Mouse (Mus musculus): Measurements from ENCODE around the gene Gm37240. TPM values are rescaled to one million over a fixed set of nuclear protein-coding genes. Genes with fewer than 3 reads are reported as not detected.

Gene Gm37240
- polyA plus RNA-seq, 1 experiment from 2014 or later = 2.2 TPM

GRCm38 (mm10) chr3:85104301-85104700 is 783.0 kb downstream of the Gm37240 start:
- DNase-seq (ENCODE audit: low spot score) = peak; percentile 27
- ATAC-seq (ENCODE audit: insufficient number of reproducible peaks, low FRiP score, low TSS enrichment, low read depth) = no peak
- Histone ChIP-seq H3K4me2 (ENCODE audit: low read depth, severe bottlenecking) (no peak overlapping the region), H3K4me1 (ENCODE audit: control insufficient read depth, insufficient read depth, low read length) (no peaks in the 10 kb centered on the region), H3K9me3 (ENCODE audit: control insufficient read depth, low read length) (no peaks in the 10 kb centered on the region), H3K27ac (replicated peaks; ENCODE audit: low read depth, low read length) (no peak overlapping the region), H3K36me3 (ENCODE audit: control insufficient read depth, insufficient read depth, low read length) (no peaks in the 10 kb centered on the region), H3K9ac (ENCODE audit: low read length) (no peak overlapping the region), H3K4me3 (ENCODE audit: low read depth, low read length) (no peak overlapping the region), H3K27me3 (ENCODE audit: control insufficient read depth, insufficient read depth, low read length) (no peaks in the 10 kb centered on the region)
- 18% methylated on average over 5 of the region's 5 CpGs for WGBS

GRCm38 (mm10) chr3:85080882-85081558 is 806.3 kb downstream of the Gm37240 start:
- Histone ChIP-seq H3K4me3 (ENCODE audit: low read depth, low read length) (no peak overlapping the region), H3K9me3 (ENCODE audit: control insufficient read depth, low read length) (no peaks in the 10 kb centered on the region), H3K9ac (ENCODE audit: low read length) (no peak overlapping the region), H3K36me3 (ENCODE audit: control insufficient read depth, insufficient read depth, low read length) (no peaks in the 10 kb centered on the region), H3K4me1 (ENCODE audit: control insufficient read depth, insufficient read depth, low read length) (no peaks in the 10 kb centered on the region), H3K27ac (replicated peaks; ENCODE audit: low read depth, low read length) (no peak overlapping the region), H3K27me3 (ENCODE audit: control insufficient read depth, insufficient read depth, low read length) (no peaks in the 10 kb centered on the region), H3K4me2 (ENCODE audit: low read depth, severe bottlenecking) (no peak overlapping the region)
- 72% methylated on average over 21 of the region's 21 CpGs for WGBS
- ATAC-seq (ENCODE audit: insufficient number of reproducible peaks, low FRiP score, low TSS enrichment, low read depth) = no peak
- DNase-seq (ENCODE audit: low spot score) = no peak

GRCm38 (mm10) chr3:85064113-85064512 is 823.2 kb downstream of the Gm37240 start:
- no peak for DNase-seq (ENCODE audit: low spot score)
- no peak overlapping the region for H3K9ac ChIP-seq (ENCODE audit: low read length)
- no peak overlapping the region for H3K4me2 ChIP-seq (ENCODE audit: low read depth, severe bottlenecking)
- no peak overlapping the region for H3K27ac ChIP-seq (replicated peaks; ENCODE audit: low read depth, low read length)
- no peaks in the 10 kb centered on the region for H3K27me3 ChIP-seq (ENCODE audit: control insufficient read depth, insufficient read depth, low read length)
- no peaks in the 10 kb centered on the region for H3K4me1 ChIP-seq (ENCODE audit: control insufficient read depth, insufficient read depth, low read length)
- no peak for ATAC-seq (ENCODE audit: insufficient number of reproducible peaks, low FRiP score, low TSS enrichment, low read depth)
- no peaks in the 10 kb centered on the region for H3K36me3 ChIP-seq (ENCODE audit: control insufficient read depth, insufficient read depth, low read length)
- H3K4me3 ChIP-seq (ENCODE audit: low read depth, low read length) = no peak overlapping the region
- WGBS = 51% methylated on average over 7 of the region's 7 CpGs
- H3K9me3 ChIP-seq (ENCODE audit: control insufficient read depth, low read length) = no peaks in the 10 kb centered on the region

- Histone ChIP-seq H3K27ac (replicated peaks; ENCODE audit: low read depth, low read length) (no peak overlapping the region), H3K9me3 (ENCODE audit: control insufficient read depth, low read length) (no peaks in the 10 kb centered on the region), H3K36me3 (ENCODE audit: control insufficient read depth, insufficient read depth, low read length) (no peaks in the 10 kb centered on the region), H3K4me2 (ENCODE audit: low read depth, severe bottlenecking) (no peak overlapping the region), H3K27me3 (ENCODE audit: control insufficient read depth, insufficient read depth, low read length) (no peaks in the 10 kb centered on the region), H3K4me3 (ENCODE audit: low read depth, low read length) (no peak overlapping the region), H3K9ac (ENCODE audit: low read length) (no peak overlapping the region), H3K4me1 (ENCODE audit: control insufficient read depth, insufficient read depth, low read length) (no peaks in the 10 kb centered on the region)
- no peak for DNase-seq (ENCODE audit: low spot score)
- no peak for ATAC-seq (ENCODE audit: insufficient number of reproducible peaks, low FRiP score, low TSS enrichment, low read depth)
- WGBS = 93% methylated on average over 7 of the region's 7 CpGs
Measured at GRCm38 (mm10) chr3:85060153-85060552, 827.2 kb downstream of the Gm37240 start.

GRCm38 (mm10) chr3:85057245-85057644 is 830.1 kb downstream of the Gm37240 start:
- Histone ChIP-seq H3K27me3 (ENCODE audit: control insufficient read depth, insufficient read depth, low read length) (no peaks in the 10 kb centered on the region), H3K4me3 (ENCODE audit: low read depth, low read length) (no peak overlapping the region), H3K36me3 (ENCODE audit: control insufficient read depth, insufficient read depth, low read length) (no peaks in the 10 kb centered on the region), H3K9ac (ENCODE audit: low read length) (no peak overlapping the region), H3K27ac (replicated peaks; ENCODE audit: low read depth, low read length) (no peak overlapping the region), H3K4me1 (ENCODE audit: control insufficient read depth, insufficient read depth, low read length) (no peaks in the 10 kb centered on the region), H3K4me2 (ENCODE audit: low read depth, severe bottlenecking) (no peak overlapping the region), H3K9me3 (ENCODE audit: control insufficient read depth, low read length) (no peaks in the 10 kb centered on the region)
- 57% methylated on average over 6 of the region's 6 CpGs for WGBS
- ATAC-seq (ENCODE audit: insufficient number of reproducible peaks, low FRiP score, low TSS enrichment, low read depth) (no peak), DNase-seq (ENCODE audit: low spot score) (no peak)

GRCm38 (mm10) chr3:85053526-85053925 is 833.8 kb downstream of the Gm37240 start:
- no peak overlapping the region for H3K4me2 ChIP-seq (ENCODE audit: low read depth, severe bottlenecking)
- no peak overlapping the region for H3K4me3 ChIP-seq (ENCODE audit: low read depth, low read length)
- ATAC-seq (ENCODE audit: insufficient number of reproducible peaks, low FRiP score, low TSS enrichment, low read depth) (no peak), DNase-seq (ENCODE audit: low spot score) (no peak)
- H3K27me3 ChIP-seq (ENCODE audit: control insufficient read depth, insufficient read depth, low read length) = no peaks in the 10 kb centered on the region
- WGBS = 71% methylated on average over 4 of the region's 4 CpGs
- no peaks in the 10 kb centered on the region for H3K4me1 ChIP-seq (ENCODE audit: control insufficient read depth, insufficient read depth, low read length)
- no peaks in the 10 kb centered on the region for H3K36me3 ChIP-seq (ENCODE audit: control insufficient read depth, insufficient read depth, low read length)
- H3K9me3 ChIP-seq (ENCODE audit: control insufficient read depth, low read length) = no peaks in the 10 kb centered on the region
- no peak overlapping the region for H3K27ac ChIP-seq (replicated peaks; ENCODE audit: low read depth, low read length)
- H3K9ac ChIP-seq (ENCODE audit: low read length) = no peak overlapping the region

GRCm38 (mm10) chr3:85052196-85052595 is 835.1 kb downstream of the Gm37240 start:
- no peak overlapping the region for H3K4me2 ChIP-seq (ENCODE audit: low read depth, severe bottlenecking)
- ATAC-seq (ENCODE audit: insufficient number of reproducible peaks, low FRiP score, low TSS enrichment, low read depth) (no peak), DNase-seq (ENCODE audit: low spot score) (no peak)
- H3K9ac ChIP-seq (ENCODE audit: low read length) = no peak overlapping the region
- WGBS = 64% methylated on average over 1 of the region's 1 CpGs
- no peaks in the 10 kb centered on the region for H3K36me3 ChIP-seq (ENCODE audit: control insufficient read depth, insufficient read depth, low read length)
- H3K27me3 ChIP-seq (ENCODE audit: control insufficient read depth, insufficient read depth, low read length) = no peaks in the 10 kb centered on the region
- H3K9me3 ChIP-seq (ENCODE audit: control insufficient read depth, low read length) = no peaks in the 10 kb centered on the region
- no peaks in the 10 kb centered on the region for H3K4me1 ChIP-seq (ENCODE audit: control insufficient read depth, insufficient read depth, low read length)
- H3K4me3 ChIP-seq (ENCODE audit: low read depth, low read length) = no peak overlapping the region
- H3K27ac ChIP-seq (replicated peaks; ENCODE audit: low read depth, low read length) = no peak overlapping the region

- H3K27ac ChIP-seq (replicated peaks; ENCODE audit: low read depth, low read length) = no peak overlapping the region
- H3K4me3 ChIP-seq (ENCODE audit: low read depth, low read length) = no peak overlapping the region
- no peaks in the 10 kb centered on the region for H3K9me3 ChIP-seq (ENCODE audit: control insufficient read depth, low read length)
- ATAC-seq (ENCODE audit: insufficient number of reproducible peaks, low FRiP score, low TSS enrichment, low read depth) = no peak
- no peaks in the 10 kb centered on the region for H3K4me1 ChIP-seq (ENCODE audit: control insufficient read depth, insufficient read depth, low read length)
- H3K4me2 ChIP-seq (ENCODE audit: low read depth, severe bottlenecking) = no peak overlapping the region
- DNase-seq (ENCODE audit: low spot score) = no peak
- H3K9ac ChIP-seq (ENCODE audit: low read length) = no peak overlapping the region
- no peaks in the 10 kb centered on the region for H3K36me3 ChIP-seq (ENCODE audit: control insufficient read depth, insufficient read depth, low read length)
- no peaks in the 10 kb centered on the region for H3K27me3 ChIP-seq (ENCODE audit: control insufficient read depth, insufficient read depth, low read length)
- 93% methylated on average over 5 of the region's 5 CpGs for WGBS
Measured at GRCm38 (mm10) chr3:85048569-85048968, 838.7 kb downstream of the Gm37240 start.

GRCm38 (mm10) chr3:85043679-85044218 is 843.6 kb downstream of the Gm37240 start:
- no peak overlapping the region for H3K4me3 ChIP-seq (ENCODE audit: low read depth, low read length)
- no peak for ATAC-seq (ENCODE audit: insufficient number of reproducible peaks, low FRiP score, low TSS enrichment, low read depth)
- 96% methylated on average over 8 of the region's 8 CpGs for WGBS

More at GRCm38 (mm10) chr3:85043679-85044218, 843.6 kb downstream of the Gm37240 start:
- Histone ChIP-seq H3K9ac (ENCODE audit: low read length) (no peak overlapping the region), H3K27ac (replicated peaks; ENCODE audit: low read depth, low read length) (no peak overlapping the region), H3K4me1 (ENCODE audit: control insufficient read depth, insufficient read depth, low read length) (no peaks in the 10 kb centered on the region), H3K36me3 (ENCODE audit: control insufficient read depth, insufficient read depth, low read length) (no peaks in the 10 kb centered on the region), H3K27me3 (ENCODE audit: control insufficient read depth, insufficient read depth, low read length) (no peaks in the 10 kb centered on the region), H3K4me2 (ENCODE audit: low read depth, severe bottlenecking) (no peak overlapping the region), H3K9me3 (ENCODE audit: control insufficient read depth, low read length) (no peaks in the 10 kb centered on the region)
- DNase-seq (ENCODE audit: low spot score) = no peak

Measured in limb, embryonic 11.5 days (tissue).